Mouse (Mus musculus): Measurements from ENCODE around the gene Mllt3.

The Mllt3 gene

GRCm38 (mm10) chr4:87954421-87955083, 78.6 kb downstream of the Mllt3 start:
- DNase-seq (ENCODE audit: extremely low read depth, insufficient read length, low spot score): no peak

DNA sequence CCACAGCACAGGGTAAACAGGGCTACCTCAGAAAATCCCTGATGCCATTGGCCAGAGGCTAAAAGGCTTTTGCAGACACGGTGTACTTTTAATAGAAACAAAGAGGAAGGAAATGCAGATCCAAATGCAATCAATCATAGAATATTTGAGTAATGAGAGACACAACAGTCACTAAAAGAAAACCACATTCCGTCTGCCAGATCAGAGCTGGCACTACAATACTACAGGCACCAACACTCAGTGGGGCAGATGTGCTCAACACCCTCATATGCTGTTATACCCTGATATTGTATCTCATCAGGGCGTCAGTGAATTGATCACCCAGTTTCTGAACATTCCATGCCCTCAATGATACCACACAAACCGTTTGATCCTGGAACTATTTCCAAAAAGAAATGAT, 79.4 kb downstream of the Mllt3 start:
- no peak for DNase-seq (ENCODE audit: extremely low read depth, insufficient read length, low spot score)

DNA sequence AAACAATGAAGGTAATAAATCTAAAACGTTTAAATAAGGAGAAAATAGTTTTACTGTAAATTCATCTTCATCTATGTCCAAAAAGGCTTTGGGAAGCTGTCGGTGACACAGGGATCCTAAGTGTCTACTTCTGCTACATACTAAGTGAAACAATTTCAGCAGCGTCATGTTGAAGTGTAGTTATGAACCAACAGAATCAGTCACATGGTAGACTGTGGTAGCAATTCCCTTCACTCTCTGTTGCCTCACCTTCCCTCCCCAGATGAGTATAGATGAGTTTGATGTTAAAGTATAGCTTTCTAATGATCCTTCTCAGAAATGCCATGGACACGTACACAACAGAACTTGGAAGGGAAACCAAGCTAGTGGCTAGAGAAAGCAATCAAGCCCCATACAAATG, 79.9 kb downstream of the Mllt3 start:
- DNase-seq (ENCODE audit: extremely low read depth, insufficient read length, low spot score): no peak

DNA sequence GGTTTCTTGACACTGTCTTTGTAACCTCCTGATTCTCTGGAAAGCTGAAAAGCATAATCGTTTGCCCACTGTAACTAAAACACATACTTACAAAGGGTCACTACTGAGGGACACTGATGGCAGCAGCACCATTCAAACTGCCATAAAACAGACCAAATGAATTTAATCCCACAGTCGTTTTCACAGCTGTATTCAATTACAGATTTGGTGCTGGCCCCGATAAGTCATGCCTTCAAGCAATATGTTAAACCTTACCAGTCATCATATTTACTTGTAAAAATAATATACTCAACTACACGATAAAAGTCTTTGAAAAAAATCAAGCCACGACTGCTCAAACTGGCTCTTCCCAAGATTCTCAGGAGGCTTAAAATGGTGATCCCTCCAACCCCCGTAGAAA, 83.7 kb downstream of the Mllt3 start:
- DNase-seq (ENCODE audit: extremely low read depth, insufficient read length, low spot score): no peak

DNA sequence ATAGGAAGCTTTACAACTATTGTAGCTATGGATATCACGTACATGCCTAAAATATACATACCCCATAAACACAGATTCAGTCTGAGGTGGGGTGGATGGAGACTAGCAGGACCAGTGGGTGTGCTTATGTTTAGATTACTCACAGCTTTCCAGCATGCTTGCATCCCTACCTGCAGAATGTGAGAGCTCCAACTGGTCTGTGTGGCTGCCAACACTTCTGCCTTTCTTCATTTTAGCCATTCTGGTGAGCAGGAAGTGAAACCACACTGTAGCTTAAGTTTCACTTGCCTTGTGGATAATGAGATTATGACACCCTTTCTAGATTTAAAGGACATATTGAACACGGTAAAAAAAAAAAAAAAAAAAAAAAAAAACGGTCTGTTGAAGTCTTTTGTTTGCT, 88.8 kb downstream of the Mllt3 start:
- no peak for DNase-seq (ENCODE audit: extremely low read depth, insufficient read length, low spot score)

- DNase-seq (ENCODE audit: extremely low read depth, insufficient read length, low spot score): no peak
Observed at GRCm38 (mm10) chr4:87942921-87943403, 90.2 kb downstream of the Mllt3 start.

- no peak for DNase-seq (ENCODE audit: extremely low read depth, insufficient read length, low spot score)
Observed at GRCm38 (mm10) chr4:87939474-87940154, 93.5 kb downstream of the Mllt3 start.

- no peak for DNase-seq (ENCODE audit: extremely low read depth, insufficient read length, low spot score)
Observed at GRCm38 (mm10) chr4:87936326-87936725, 96.8 kb downstream of the Mllt3 start.

DNA sequence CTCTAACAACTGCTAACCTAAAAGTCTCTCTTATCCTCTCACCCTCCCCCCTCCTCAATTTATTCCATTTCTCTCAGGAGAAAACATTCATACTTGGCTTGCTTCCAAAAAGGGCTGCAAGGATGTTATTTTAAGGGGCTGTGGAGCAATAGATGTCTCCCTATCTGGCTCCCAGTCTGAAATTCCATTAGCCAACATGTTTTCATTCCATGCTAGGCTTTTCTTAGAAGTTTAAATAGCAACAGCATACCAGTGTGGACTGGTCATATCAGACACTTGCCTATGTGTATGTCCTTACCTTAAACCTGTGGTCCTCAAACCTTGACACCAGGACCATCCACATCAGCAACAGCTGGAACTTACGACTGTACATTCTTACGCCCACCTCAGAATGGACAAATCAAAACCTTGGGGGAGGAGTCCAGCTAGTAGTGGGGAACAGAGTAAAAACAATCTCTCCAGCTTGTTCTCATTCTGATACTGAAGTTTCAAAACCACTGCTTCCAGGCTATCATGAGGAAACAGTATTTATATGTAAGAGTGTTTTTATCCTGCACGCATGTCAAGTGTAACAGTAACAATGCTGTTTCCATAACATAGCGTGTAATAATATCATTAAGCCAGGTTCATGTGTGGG, 99.3 kb downstream of the Mllt3 start:
- no peak for DNase-seq (ENCODE audit: extremely low read depth, insufficient read length, low spot score)

DNA sequence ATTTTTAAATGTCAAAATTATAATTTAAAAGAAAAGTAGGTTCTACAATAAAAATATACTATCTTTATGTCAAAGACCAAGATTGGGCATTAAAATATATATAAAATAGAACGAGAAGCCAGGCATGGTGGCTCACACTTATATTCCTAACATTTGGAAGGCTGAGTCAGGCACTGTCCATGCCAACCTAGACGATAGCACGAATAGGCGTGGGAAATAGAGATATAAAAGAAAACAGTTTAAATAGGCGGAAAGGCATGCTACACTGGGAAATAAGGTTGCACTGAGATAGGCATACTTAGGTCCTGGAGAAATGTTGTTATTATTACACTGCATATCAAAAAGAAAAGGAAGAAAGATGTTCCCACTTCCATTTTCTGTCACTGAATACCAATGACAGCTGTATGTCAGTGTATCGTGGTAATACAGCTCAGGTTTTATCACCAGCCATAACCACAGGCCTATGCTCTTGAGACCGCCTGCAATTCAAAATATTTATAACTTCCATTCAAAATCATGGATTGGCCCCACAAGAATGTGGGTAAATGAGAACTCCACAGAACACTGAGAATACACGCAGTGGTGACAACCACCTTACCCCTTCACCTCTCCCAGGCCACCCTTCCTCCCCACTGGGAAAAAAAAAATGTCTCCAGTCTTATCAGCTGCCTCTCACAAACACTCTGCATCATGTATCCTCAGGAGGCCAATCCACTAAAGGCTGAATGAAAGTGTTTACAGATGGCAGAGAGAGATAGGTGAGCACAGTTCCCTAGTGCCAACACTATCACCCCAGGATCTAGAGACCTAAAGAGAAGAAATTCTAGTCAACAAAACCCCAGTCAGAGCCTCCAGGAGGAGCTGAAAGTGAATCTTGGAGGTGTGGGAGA, 102.6 kb downstream of the Mllt3 start:
- DNase-seq (ENCODE audit: extremely low read depth, insufficient read length, low spot score): no peak

- no peak for DNase-seq (ENCODE audit: extremely low read depth, insufficient read length, low spot score)
Observed at GRCm38 (mm10) chr4:87928603-87929199, 104.5 kb downstream of the Mllt3 start.

DNA sequence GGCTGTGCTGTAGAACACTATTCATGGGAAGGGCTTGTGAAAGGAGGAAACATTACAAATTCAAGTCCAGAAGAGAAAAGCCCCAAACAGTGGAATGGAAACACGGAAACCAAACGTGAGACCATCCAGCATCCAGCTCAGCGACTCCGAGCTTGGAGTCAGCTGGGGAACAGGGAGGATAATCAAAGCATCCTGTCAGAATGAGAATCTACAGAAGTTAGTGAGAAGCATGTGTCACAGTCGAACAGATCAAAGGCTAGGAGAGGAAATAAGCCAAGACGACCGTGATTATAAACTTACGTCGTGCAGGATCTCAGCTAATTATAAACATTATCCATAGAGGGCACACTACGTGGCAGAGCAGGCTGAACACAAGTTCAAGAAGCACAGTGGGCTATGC, 105.8 kb downstream of the Mllt3 start:
- no peak for DNase-seq (ENCODE audit: extremely low read depth, insufficient read length, low spot score)

DNA sequence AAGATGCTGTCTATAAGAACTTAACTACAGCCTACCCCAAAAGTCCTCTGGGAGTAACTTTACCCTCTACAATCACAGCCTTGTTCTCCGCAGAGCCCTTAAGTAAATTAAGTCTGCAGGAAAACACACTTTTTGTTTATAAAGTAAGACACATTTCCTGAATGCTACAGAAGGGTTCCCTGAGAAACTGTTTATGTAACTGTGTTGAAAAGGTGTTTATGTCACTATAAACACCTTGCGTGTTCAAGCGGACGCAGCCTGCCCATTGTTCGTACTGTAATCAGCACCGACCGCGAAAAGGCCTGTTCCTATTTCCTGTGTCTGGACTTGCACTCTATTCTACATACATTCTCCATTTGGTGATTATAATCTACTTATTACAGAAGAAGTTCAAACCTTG, 112.5 kb downstream of the Mllt3 start:
- DNase-seq (ENCODE audit: extremely low read depth, insufficient read length, low spot score): no peak

DNA sequence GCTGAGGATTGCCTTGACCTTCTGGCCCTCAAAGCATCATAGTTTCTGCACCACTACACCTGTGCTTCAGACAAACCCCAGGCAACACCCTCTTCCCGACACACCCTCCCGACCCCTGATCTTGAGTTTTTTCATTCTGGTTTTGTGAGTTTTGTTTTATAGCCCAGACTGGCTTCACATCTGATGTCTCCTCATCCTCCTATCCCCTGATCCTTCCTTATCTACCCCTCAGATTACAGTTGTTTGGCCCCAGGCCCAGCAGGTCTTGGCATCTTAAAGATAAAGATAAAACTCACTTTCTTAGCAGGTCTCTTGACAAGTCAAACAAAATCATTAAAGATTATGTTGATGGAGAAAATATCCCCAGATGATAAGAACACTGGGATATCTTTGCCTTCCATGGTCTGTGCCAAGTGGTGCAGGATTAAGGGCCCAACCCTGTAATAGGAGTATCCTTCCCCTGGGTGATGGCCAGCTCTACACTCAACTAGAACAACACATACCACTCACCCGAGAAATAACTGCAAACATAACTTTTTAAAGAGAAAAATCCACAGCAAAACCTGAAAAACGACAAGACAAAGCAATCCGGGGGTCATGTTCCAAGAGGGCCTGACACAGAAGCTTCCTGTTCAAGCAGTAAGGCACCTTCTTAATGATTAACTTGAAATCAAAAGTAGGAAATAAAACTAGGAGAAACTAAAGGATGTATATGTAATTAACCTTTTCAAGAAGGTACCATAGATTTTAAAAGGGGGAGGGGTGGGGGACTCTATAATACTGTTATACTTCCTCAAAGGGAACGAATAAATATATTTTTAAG, 121.8 kb downstream of the Mllt3 start:
- no peak for DNase-seq (ENCODE audit: extremely low read depth, insufficient read length, low spot score)

- DNase-seq (ENCODE audit: extremely low read depth, insufficient read length, low spot score): no peak
Observed at GRCm38 (mm10) chr4:87905149-87905771, 127.9 kb downstream of the Mllt3 start.

DNA sequence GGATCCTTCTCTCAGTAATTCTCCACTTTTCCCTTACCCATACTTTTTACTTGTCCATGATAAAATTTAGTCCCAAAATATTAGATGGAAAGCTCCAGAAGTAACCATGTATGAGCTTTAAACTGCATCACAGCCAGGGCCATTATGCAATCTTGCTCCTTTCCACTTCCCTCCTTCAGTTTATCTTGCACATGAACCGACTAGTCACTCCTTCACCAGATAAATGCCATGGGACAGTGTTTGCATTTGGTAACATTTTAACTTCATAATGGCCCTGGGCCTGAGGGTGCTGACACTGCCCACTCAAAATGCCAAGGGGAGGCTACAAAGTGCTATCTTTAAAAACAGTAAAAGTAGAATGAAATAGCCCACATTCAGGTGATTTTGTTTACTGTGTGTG, 128.4 kb downstream of the Mllt3 start:
- no peak for DNase-seq (ENCODE audit: extremely low read depth, insufficient read length, low spot score)

- DNase-seq (ENCODE audit: extremely low read depth, insufficient read length, low spot score): no peak
Observed at GRCm38 (mm10) chr4:87902584-87902983, 130.6 kb downstream of the Mllt3 start.

DNA sequence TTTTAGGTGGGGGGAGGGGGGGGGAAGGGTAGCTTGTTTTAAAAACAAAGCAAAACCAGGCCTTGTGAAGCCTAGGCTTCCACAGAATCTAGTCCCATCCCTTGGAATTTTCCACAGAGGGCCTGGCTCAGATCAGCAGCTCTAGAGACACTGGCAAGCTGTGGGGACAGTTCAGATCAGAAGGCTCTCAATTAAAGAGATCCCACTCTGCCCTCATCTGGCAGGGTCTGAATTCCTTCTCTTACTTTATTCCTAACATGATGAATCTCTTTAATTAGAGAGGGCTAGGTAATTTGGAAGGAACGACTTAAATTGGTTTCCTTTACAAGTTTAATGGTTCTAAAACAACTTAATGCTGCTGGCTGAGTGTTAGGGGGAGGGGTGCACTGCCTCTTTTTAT, 132.0 kb downstream of the Mllt3 start:
- DNase-seq (ENCODE audit: extremely low read depth, insufficient read length, low spot score): no peak

DNA sequence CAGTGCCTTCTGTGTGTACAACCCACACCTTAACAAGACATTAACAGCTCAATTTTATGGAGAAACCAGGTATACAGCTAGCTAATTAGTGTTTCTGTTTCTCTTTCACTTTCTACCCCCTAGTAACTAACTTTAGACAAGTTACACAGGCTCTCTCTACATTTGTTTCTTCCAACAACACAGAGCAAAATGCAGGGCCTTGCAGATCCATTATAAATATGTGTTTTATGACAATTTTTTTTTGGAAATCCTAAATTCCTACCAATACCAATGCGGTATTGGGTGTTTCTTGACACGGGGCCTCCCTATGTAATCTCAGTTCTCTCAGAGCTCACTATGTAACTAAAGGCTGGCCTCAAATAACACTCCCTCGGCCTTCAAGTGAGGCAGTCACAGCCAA, 139.7 kb downstream of the Mllt3 start:
- no peak for DNase-seq (ENCODE audit: extremely low read depth, insufficient read length, low spot score)

All from 3134 (cell line).